Mouse (Mus musculus): ENCODE measurements around the gene Syne1.

Gene Syne1

DNA sequence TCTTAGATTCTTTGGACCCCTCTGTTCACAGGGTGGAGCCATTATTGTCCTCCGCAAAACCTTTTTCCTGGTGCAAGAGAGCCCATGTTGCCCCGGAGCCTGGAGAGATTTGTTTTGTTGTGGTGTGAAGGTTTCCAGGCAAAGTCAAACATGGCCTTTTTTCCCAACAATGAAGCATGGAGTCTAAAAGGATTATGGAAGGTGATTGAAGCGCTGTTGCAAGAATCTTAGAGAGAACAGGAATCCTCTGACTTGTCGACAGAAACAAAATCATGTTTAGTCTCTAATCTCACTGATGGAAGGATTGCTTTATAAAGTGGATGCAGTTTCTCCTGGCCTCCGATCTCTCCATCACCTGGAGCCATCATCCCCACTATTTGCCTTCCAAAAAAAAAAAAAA is at the start of gene Syne1:
Gene Syne1 (minus strand): TSS at position 101 of the 400 bp plus-strand sequence.
- DNase-seq (ENCODE audit: low spot score): no peak

- DNase-seq (ENCODE audit: low spot score): peak; percentile 55
Observed at GRCm38 (mm10) chr10:5600123-5600522, 48.8 kb upstream of the Syne1 start.

GRCm38 (mm10) chr10:5596559-5596958 is 45.3 kb upstream of the Syne1 start:
- DNase-seq (ENCODE audit: low spot score): no peak

GRCm38 (mm10) chr10:5594457-5594856 is 43.2 kb upstream of the Syne1 start:
- DNase-seq (ENCODE audit: low spot score): no peak

DNA sequence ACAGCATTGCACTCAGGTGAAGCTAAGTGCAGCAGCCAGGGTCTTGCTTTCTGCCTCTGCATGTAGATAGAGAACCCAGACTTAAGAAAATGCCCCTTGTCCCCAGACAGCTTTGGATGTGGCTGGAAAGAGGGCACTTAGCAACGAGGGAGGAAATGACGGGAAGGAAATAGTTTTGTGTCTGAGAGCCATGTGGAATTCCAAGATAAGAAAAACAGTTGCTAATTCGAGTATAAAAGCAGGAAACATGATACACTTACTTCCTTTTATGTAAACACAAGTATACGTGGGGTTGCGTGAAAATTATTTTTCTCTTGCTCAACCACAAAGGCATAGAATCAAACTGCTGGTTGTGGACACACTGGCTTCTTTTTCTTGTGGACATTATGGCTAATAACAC is 42.2 kb upstream of the Syne1 start, which contains the start of gene Myct1:
Gene Myct1 (plus strand): TSS at position 312 of the 400 bp plus-strand sequence.
- DNase-seq (ENCODE audit: low spot score): no peak

- DNase-seq (ENCODE audit: low spot score): no peak
Observed at GRCm38 (mm10) chr10:5591996-5592395, 40.7 kb upstream of the Syne1 start.

DNA sequence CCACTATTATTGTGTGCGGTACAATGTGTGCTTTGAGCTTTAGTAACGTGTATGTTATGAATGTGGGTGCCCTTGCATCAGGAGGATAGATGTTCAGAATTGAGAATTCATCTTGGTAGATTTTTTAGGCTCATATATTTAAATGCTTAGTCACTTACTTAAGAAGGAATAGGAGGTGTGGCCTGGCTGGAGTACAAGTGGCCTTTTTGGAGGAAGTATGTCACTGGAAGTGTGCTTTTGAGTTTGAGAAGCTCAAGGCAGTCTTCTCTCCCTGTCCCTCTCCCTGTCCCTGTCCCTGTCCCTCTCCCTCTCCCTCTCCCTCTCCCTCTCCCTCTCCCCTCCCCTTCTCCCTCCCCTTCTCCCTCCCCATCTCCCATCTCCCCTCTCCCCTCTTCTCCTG is 39.8 kb upstream of the Syne1 start:
- DNase-seq (ENCODE audit: low spot score): no peak

DNA sequence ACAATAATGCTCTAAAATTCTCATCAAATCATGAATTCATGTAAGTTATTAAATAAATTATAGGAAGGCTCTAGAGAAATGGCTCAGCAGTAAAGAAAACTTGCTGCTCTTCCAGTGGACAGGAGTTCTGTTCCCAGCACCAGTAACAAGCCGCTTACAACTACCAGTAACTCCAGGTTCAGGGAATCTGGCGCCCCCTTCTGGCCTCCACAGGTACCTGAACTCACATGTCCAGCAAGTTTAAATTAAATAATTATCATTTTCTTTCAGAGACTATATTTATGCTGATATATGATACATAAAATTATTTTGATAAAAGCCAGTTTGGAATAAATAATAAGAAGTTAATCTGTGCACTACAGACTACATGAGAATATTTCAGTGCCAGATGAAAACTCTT is 22.0 kb upstream of the Syne1 start:
- DNase-seq (ENCODE audit: low spot score): no peak

- DNase-seq (ENCODE audit: low spot score): no peak
Observed at GRCm38 (mm10) chr10:5571332-5571731, 20.1 kb upstream of the Syne1 start.

GRCm38 (mm10) chr10:5570059-5570458 is 18.8 kb upstream of the Syne1 start:
- no peak for DNase-seq (ENCODE audit: low spot score)

DNA sequence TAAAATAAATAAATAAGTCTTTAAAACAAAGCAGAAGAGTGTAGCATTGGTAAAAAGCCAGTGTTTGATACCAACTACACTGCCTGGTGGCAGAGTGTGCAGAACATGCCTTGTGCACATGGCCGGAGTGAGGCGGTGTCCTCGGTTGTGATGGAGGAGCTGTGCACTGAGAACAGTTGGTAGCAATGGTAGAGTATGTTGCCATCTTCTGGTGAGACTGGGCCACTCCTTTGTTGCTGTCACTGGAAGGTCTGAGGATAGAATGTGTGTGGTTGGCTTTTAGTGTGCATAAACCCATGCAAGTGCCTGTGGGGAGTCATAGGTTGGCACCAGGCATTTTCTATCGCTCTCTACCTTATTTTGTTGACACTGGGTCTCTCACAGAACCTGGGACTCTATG is 17.7 kb upstream of the Syne1 start:
- DNase-seq (ENCODE audit: low spot score): no peak

DNA sequence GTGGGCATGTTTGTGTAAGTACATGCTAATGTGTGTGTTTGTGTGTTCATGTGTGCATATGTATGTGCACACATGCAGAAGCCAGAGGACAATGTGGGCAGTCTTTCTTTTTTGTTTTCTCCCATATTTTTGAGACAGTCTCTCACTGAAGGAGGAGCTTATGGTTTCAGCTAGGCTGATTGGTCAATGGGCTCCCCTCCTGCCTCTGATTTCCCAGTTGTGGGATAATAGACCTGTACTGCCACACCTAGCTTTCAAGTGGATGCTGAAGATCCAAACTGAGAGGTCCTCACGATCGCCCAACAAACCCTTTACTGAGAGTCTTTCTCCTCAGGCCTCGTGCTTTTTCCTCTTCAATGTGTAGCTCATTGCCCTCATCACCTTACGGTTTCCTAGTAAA is 10.4 kb upstream of the Syne1 start:
- DNase-seq (ENCODE audit: low spot score): no peak

- no peak for DNase-seq (ENCODE audit: low spot score)
Observed at GRCm38 (mm10) chr10:5560526-5560925, 9.2 kb upstream of the Syne1 start.

GRCm38 (mm10) chr10:5558808-5559207 is 7.5 kb upstream of the Syne1 start:
- DNase-seq (ENCODE audit: low spot score): no peak

GRCm38 (mm10) chr10:5554941-5555340 is 3.7 kb upstream of the Syne1 start:
- no peak for DNase-seq (ENCODE audit: low spot score)

GRCm38 (mm10) chr10:5550168-5551021 is 887 bp downstream of the Syne1 start:
- peak; percentile 8 for DNase-seq (ENCODE audit: low spot score)

- no peak for DNase-seq (ENCODE audit: low spot score)
Observed at GRCm38 (mm10) chr10:5549871-5550167, 1.5 kb downstream of the Syne1 start.

DNA sequence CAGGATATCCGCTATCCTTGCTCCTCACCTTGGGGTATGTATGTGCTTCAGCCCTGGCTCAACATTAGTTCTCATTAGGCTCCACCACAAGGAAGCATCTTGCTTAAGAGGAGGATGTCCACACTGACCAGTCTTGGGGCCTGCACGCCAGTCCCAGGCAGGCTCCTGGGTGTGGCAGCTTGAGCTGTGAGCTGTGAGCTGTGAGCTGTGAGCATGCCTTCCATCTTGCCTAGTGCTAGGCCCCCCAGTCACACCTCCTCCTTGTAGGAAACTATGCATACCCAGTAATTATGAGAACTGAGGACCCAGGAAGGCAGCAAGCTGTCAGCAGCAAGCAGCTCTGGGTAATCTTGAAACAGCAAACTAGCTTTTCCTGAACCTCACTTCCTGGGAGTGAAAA is 2.6 kb downstream of the Syne1 start:
- no peak for DNase-seq (ENCODE audit: low spot score)

- DNase-seq (ENCODE audit: low spot score): no peak
Observed at GRCm38 (mm10) chr10:5547769-5548168, 3.5 kb downstream of the Syne1 start.

DNA sequence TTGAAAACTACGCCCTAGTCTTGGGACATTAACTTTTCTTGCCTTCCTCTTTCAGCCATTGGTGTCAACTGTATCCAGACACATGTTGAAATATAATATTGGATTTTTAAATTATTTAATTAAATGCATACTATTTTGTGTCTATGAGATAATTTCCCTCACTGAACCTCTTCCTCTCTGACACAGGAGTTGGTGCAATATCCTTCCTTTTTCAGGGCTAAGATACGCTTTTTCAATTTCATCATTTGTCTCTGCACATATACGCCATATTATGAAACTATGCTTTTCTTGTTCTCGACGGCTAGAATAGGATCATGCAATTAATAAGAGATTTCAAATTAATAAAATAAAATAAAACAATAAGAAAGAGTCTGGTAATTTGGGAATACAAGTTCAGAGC is 4.9 kb downstream of the Syne1 start:
- DNase-seq (ENCODE audit: low spot score): no peak

DNA sequence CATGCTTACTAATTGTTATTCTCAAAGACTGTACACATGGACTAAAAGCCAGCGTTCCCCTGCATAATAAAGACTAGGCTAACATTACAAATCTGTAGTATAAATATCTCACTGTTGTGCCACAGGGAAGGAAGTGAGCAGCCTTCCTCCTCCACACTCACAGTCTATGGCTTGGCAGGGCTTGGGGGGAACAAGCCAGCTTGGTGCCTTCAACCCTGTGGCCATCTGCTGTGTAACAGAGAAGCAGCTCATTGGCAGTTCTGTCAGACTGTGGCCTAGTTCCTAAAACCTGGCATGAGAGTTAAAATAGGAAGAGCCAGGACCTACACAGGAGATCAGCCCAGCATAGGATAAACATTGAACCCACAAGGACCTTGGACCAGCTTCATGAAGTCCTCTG is 23.0 kb downstream of the Syne1 start:
- no peak for DNase-seq (ENCODE audit: low spot score)

DNA sequence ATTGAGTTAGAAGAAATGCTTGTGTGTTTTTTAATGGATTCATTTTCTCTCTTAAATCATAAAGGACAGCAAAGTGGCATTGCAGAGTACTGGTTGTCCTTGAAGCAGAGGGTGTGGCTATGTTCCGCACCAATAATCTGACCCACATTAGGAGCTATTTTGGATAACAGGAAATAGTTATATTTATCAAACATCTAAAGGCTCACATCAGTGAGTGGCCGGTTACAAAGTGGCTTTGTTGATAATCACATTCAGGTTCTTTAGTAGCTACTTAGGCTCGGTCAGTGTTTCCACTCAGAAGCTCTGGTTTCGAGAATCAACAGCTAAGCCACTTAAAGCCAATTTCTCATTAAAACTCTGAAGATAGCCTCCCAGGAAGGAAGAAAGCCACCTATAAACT is 23.6 kb downstream of the Syne1 start:
- DNase-seq (ENCODE audit: low spot score): no peak

DNA sequence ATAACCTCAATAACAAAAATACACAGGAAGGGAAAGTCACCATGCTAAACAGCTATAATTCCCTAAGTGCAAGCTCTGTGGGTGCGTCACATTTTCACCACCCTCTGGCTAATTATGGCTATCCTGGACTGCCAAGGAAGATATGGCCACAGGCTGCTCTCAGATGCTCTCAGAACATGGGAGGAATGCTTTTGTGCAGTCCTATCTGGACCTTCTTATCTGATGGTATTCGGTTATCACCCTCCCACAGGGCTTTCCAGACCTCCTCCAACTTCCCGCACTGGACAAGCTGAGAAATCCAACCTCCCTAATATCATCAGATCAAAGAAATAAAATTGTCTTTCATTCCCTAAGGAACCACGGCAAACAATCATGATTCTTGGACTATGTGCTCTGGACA is 28.4 kb downstream of the Syne1 start:
- DNase-seq (ENCODE audit: low spot score): no peak

DNA sequence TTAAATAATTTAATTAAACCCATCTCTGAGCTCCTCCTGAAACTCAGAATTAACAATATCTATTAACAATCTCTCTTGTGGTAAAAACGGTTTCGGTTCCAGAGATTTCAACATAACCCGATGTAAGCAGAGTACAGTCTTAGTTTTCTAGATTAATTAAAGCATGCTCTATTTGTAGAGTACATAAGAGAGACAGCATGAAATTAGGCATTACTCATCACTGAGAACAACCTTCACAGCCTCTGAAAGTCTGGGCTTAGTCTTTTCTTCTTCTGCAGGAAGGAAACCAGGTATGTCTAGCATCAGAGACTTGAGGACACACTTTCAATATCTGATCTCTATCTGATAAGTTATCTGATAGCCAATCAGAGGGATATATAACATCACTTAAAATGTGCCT is 29.0 kb downstream of the Syne1 start:
- DNase-seq (ENCODE audit: low spot score): no peak
